Mouse (Mus musculus) heart, adult 2 months (tissue): ENCODE measurements around the gene Arpc4.

Source experiments
- CTCF ChIP-seq: fragments of 200-600 bp; IDR thresholded peaks from 2 replicates; pipeline ENCODE4 v1.8.1; 2022; ENCODE audit warnings: antibody characterized with exemption, mild to moderate bottlenecking, moderate library complexity
- EP300 ChIP-seq: fragments of 200-500 bp; IDR thresholded peaks from 2 replicates; pipeline ENCODE4 v1.6.1; 2011; ENCODE audit warnings: low read depth, low read length, control low read depth; ENCODE audit not compliant: insufficient read depth
- POLR2A ChIP-seq: fragments of 200-500 bp; IDR thresholded peaks from 2 replicates; pipeline ENCODE4 v1.6.1; 2011; ENCODE audit warnings: mild to moderate bottlenecking, low read depth, low read length, control low read depth; ENCODE audit not compliant: insufficient read depth

- TF ChIP-seq CTCF (no peak), POLR2A (peak; percentile 93), EP300 (no peak)
Observed at GRCm38 (mm10) chr6:113419199-113419587, 41.3 kb downstream of the Arpc4 start, which contains the start of gene Rpusd3.
